Mouse (Mus musculus) midbrain, embryonic 11.5 days (tissue): Measurements from ENCODE around the gene Olfr312. TPM values are rescaled to one million over a fixed set of nuclear protein-coding genes. Genes with fewer than 3 reads are reported as not detected.
A peak's percentile ranks its signal among the peaks of the same experiment; 100 is the strongest.
"Not testable (repeated sequence)": the region's sequence is repeated elsewhere in the genome, so short reads cannot be mapped to it uniquely, and the experiment has no call there.

Source experiments
- ATAC-seq: fragments of 200-750 bp; cut with Nextera tagmentation; 2 replicates; pipeline ENCODE4 v1.8.0; 2017; ENCODE audit warnings: moderate TSS enrichment, moderate library complexity; ENCODE audit not compliant: low FRiP score
- DNase-seq: peaks from one replicate; pipeline ENCODE4 v3.0.0; 2015; ENCODE audit warnings: low spot score; ENCODE audit errors: missing footprints
- H3K27ac ChIP-seq: fragments of 300-500 bp; sonication (generic); 2 replicates; pipeline ENCODE4 v1.5.1; 2014; ENCODE audit warnings: low read depth, low read length
- H3K27me3 ChIP-seq: fragments of 300-500 bp; sonication (generic); 2 replicates; pipeline ENCODE4 v1.6.1; 2014; ENCODE audit warnings: mild to moderate bottlenecking, low read length, moderate library complexity, mixed read lengths; ENCODE audit not compliant: control insufficient read depth, insufficient read depth
- H3K36me3 ChIP-seq: fragments of 300-500 bp; sonication (generic); 2 replicates; pipeline ENCODE4 v1.6.1; 2014; ENCODE audit warnings: mild to moderate bottlenecking, low read length, moderate library complexity, mixed read lengths; ENCODE audit not compliant: control insufficient read depth, insufficient read depth
- H3K4me1 ChIP-seq: fragments of 300-500 bp; sonication (generic); 2 replicates; pipeline ENCODE4 v1.6.1; 2014; ENCODE audit warnings: low read length; ENCODE audit not compliant: control insufficient read depth, insufficient read depth
- H3K4me2 ChIP-seq: fragments of 300-500 bp; sonication (generic); 2 replicates; pipeline ENCODE4 v1.6.1; 2014; ENCODE audit warnings: mild to moderate bottlenecking, moderate library complexity
- H3K4me3 ChIP-seq: fragments of 300-500 bp; sonication (generic); 2 replicates; pipeline ENCODE4 v1.5.1; 2014; ENCODE audit warnings: low read depth, low read length
- H3K9ac ChIP-seq: fragments of 300-500 bp; sonication (generic); 2 replicates; pipeline ENCODE4 v1.6.1; 2014; ENCODE audit warnings: low read length
- H3K9me3 ChIP-seq: fragments of 300-500 bp; sonication (generic); 2 replicates; pipeline ENCODE4 v1.6.1; 2016; ENCODE audit warnings: low read length; ENCODE audit not compliant: control insufficient read depth
- WGBS: fragments of 180-500 bp; shearing (Covaris S2); extraction: QIAGEN DNeasy Blood & Tissue Kit; methylation state at CpG from one replicate; pipeline ENCODE4 v1.1.7; 2014; 5-methylcytosine and 5-hydroxymethylcytosine counted together
- polyA plus RNA-seq: library from polyadenylated mRNA; unstranded; fragments of >200 nt; fragmentation: Nextera tagmentation; extraction: Ambion mirVana; gene quantifications from 2 replicates; pipeline ENCODE4 v1.2.1, GENCODE M21; 2014

The Olfr312 gene
- polyA plus RNA-seq, 1 experiment from 2014 or later = not detected

- 87% methylated on average over 7 of the region's 7 CpGs for WGBS
- H3K27ac ChIP-seq = no peak overlapping the region
- DNase-seq = no peak
These were observed 32.2 kb upstream of the Olfr312 start for GRCm38 (mm10) chr11:58796850-58797249.

GRCm38 (mm10) chr11:58799747-58800146, 29.3 kb upstream of the Olfr312 start:
- Histone ChIP-seq H3K9ac (no peak overlapping the region), H3K9me3 (no peaks in the 10 kb centered on the region), H3K4me2 (no peak overlapping the region), H3K4me1 (peaks cover 7% of the 10 kb centered on the region; the same call in 1 of the 2 replicates), H3K4me3 (no peak overlapping the region), H3K27me3 (no peaks in the 10 kb centered on the region), H3K36me3 (no peaks in the 10 kb centered on the region), H3K27ac (no peak overlapping the region)
- 84% methylated on average over 5 of the region's 5 CpGs for WGBS
- ATAC-seq = no peak
- DNase-seq = no peak

More at GRCm38 (mm10) chr11:58796850-58797249, 32.2 kb upstream of the Olfr312 start:
- Histone ChIP-seq H3K4me3 (no peak overlapping the region), H3K27me3 (no peaks in the 10 kb centered on the region), H3K9ac (no peak overlapping the region), H3K36me3 (no peaks in the 10 kb centered on the region), H3K9me3 (no peaks in the 10 kb centered on the region), H3K4me1 (peaks cover 4% of the 10 kb centered on the region; the same call in 1 of the 2 replicates), H3K4me2 (no peak overlapping the region)
- no peak for ATAC-seq

DNA sequence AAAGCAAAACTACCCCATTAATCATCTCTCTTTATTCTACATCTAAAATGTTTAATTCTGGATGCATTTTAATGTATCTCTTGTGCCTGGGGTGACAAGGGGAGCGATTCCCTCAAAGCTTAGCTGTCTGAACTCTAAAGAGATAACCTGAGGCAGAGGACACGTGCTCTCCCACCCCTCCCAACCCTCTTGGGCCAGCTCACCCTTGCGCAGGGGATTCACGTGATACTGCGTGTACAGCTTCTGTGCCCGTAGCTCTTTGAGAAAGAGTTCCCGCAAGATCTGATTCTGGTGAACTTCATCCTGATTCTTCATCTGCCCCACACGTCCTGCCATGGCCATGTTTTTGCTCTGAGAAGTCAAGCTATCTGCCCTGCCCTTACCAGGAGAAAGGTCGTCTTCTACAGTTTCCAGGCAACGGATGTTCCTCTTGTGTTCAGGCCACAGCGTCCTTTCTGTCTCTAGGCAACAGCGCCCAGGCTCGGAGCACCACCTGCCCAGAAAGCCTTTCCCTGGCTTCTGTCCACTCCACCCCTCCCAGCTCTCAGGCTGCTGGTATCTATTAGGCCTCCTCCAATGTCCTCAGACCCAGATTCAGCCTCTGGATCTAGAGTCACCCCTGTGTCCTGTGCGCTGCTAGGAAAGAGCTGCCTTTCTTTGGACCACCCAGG, 27.3 kb upstream of the Olfr312 start, which contains the start of gene Fam183b:
Fam183b (minus strand) TSS at position 403 of the 671 bp plus-strand sequence.
- Histone ChIP-seq H3K9ac (no peak within 1 kb of the TSS), H3K4me1 (peaks cover 7% of the 10 kb centered on the region; the same call in 1 of the 2 replicates), H3K4me3 (no peak within 1 kb of the TSS), H3K36me3 (no peaks in the 10 kb centered on the region), H3K27me3 (no peaks in the 10 kb centered on the region), H3K27ac (no peak within 1 kb of the TSS), H3K9me3 (no peaks in the 10 kb centered on the region), H3K4me2 (no peak within 1 kb of the TSS; the same call in 1 of the 2 replicates)
- ATAC-seq = peak; percentile 70
- WGBS = 38% methylated on average over 14 of the region's 14 CpGs
- peak; percentile 86 for DNase-seq

DNA sequence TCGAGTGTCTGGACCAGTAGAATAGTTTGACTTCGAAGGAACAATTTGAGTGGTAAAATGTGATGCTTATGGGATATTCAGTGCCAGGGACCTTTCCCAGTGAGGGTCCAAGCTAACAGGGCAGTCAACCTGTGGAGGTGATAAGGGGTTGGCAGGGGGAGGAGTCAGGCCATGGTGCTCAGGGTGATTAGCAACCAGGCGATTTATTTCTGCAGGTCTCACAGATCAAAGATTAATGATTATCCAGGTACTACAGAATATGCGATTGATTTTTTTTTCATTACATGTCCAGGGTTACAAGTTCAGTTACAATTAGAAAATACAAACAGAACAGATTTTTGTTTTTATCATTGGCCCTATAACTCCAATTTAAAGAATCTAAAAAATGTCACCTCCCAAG, 25.2 kb upstream of the Olfr312 start:
- H3K9me3 ChIP-seq = no peaks in the 10 kb centered on the region
- H3K4me1 ChIP-seq = peaks cover 7% of the 10 kb centered on the region; the same call in 1 of the 2 replicates
- no peaks in the 10 kb centered on the region for H3K36me3 ChIP-seq
- no peak overlapping the region for H3K4me2 ChIP-seq
- 82% methylated on average over 4 of the region's 4 CpGs for WGBS
- H3K9ac ChIP-seq = no peak overlapping the region
- no peaks in the 10 kb centered on the region for H3K27me3 ChIP-seq
- no peak overlapping the region for H3K4me3 ChIP-seq
- no peak for ATAC-seq
- no peak for DNase-seq
- no peak overlapping the region for H3K27ac ChIP-seq

DNA sequence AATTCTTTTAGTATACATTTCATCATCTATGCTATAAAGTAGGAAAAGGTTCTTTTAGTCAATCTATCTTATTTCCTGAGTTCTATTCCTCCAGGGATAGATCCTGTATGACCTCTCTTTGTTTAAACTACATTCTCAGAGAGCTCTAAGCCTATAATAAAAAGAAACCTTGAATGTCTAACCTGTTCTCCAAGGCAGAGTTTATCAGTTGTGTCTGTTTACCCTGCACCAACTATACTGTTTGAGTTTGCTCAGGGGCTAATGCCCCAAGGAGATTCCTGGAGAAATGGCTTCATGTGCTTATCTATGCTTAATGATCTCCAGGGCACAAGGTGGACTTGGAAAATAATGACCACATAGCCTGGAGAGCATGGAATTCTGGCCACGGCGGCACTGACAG, 24.6 kb upstream of the Olfr312 start:
- Histone ChIP-seq H3K4me1 (peaks cover 7% of the 10 kb centered on the region; the same call in 1 of the 2 replicates), H3K9me3 (no peaks in the 10 kb centered on the region), H3K27me3 (no peaks in the 10 kb centered on the region), H3K4me3 (no peak overlapping the region), H3K9ac (no peak overlapping the region), H3K27ac (no peak overlapping the region), H3K4me2 (no peak overlapping the region), H3K36me3 (no peaks in the 10 kb centered on the region)
- DNase-seq = no peak
- WGBS = 75% methylated on average over 2 of the region's 2 CpGs
- ATAC-seq = no peak

DNA sequence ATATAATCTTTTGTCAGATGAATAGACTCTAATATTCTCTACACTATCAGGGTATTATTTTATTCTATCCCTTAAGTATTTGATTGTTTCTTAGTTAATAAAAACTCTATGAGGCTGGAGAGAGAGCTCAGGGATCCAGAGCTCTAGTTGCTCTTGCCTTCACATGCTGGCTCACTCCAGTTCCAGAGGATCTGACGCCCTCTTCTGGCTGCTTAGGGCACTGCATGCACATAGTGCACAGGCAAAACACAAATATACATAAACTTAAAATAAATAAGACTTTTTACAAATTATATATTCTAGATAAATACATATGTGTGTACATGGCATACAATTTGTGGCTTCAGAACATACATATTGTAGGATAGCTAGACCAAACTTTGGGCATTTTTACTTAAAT, 17.0 kb upstream of the Olfr312 start:
- Histone ChIP-seq H3K4me3 (no peak overlapping the region), H3K9ac (no peak overlapping the region), H3K36me3 (no peaks in the 10 kb centered on the region), H3K4me2 (no peak overlapping the region), H3K27ac (no peak overlapping the region), H3K9me3 (no peaks in the 10 kb centered on the region), H3K4me1 (no peaks in the 10 kb centered on the region), H3K27me3 (no peaks in the 10 kb centered on the region)
- ATAC-seq = no peak
- 7% methylated on average over 1 of the region's 1 CpGs for WGBS
- DNase-seq = no peak

GRCm38 (mm10) chr11:58814700-58815099, 14.3 kb upstream of the Olfr312 start, which contains the start of gene Olfr313:
Gene Olfr313 (plus strand): TSS chr11:58815000.
- H3K9me3 ChIP-seq, H3K9ac ChIP-seq, DNase-seq, H3K4me2 ChIP-seq, H3K4me1 ChIP-seq, H3K4me3 ChIP-seq, H3K27ac ChIP-seq, H3K36me3 ChIP-seq, ATAC-seq, H3K27me3 ChIP-seq: not testable (repeated sequence)
- WGBS = 62% methylated on average over 1 of the region's 1 CpGs

DNA sequence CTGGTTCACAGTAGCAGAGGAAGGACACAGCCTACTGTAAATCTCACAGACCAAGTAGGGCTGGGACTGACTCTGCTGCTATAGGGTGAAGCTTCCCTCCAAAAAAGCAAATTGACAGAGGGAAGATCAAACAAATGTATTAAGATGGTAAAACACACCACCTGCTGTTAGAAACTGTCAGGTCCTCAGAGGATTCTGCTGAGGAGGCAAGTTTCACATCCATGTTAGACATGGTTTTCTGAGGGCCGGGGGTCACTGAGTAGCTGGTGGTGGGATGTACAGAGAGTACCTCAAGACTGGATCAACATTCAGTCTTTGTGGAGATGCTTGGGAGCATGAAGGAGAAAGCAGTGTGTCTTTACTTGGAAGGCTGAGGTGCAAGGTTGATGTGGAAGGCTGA, 13.4 kb upstream of the Olfr312 start:
- no peak overlapping the region for H3K4me3 ChIP-seq
- H3K9ac ChIP-seq = no peak overlapping the region
- no peak for ATAC-seq
- H3K36me3 ChIP-seq = no peaks in the 10 kb centered on the region
- H3K9me3 ChIP-seq = no peaks in the 10 kb centered on the region
- no peak overlapping the region for H3K27ac ChIP-seq
- DNase-seq = no peak
- H3K4me2 ChIP-seq = no peak overlapping the region
- H3K4me1 ChIP-seq = no peaks in the 10 kb centered on the region
- WGBS = 94% methylated on average over 1 of the region's 1 CpGs
- H3K27me3 ChIP-seq = no peaks in the 10 kb centered on the region

GRCm38 (mm10) chr11:58829764-58830163, 727 bp downstream of the Olfr312 start:
- Histone ChIP-seq H3K4me3 (no peak overlapping the region), H3K27ac (no peak overlapping the region), H3K9ac (no peak overlapping the region), H3K9me3 (no peaks in the 10 kb centered on the region), H3K4me1 (no peaks in the 10 kb centered on the region), H3K36me3 (no peaks in the 10 kb centered on the region), H3K27me3 (no peaks in the 10 kb centered on the region), H3K4me2 (no peak overlapping the region)
- ATAC-seq (no peak), DNase-seq (no peak)
- 88% methylated on average over 3 of the region's 3 CpGs for WGBS
